Mouse (Mus musculus) neutrophil, adult 65 days (primary cell): ENCODE results near the gene Wfdc10. TPM values are rescaled to one million over a fixed set of nuclear protein-coding genes. Genes with fewer than 3 reads are reported as not detected.

Experiments used
- total RNA-seq: library from RNA; stranded (reverse); gene quantifications from 2 replicates; pipeline ENCODE4 v1.2.4, GENCODE M21; 2023

The Wfdc10 gene
- total RNA-seq: 7.5 and 8.1 TPM in 2 replicates

DNA sequence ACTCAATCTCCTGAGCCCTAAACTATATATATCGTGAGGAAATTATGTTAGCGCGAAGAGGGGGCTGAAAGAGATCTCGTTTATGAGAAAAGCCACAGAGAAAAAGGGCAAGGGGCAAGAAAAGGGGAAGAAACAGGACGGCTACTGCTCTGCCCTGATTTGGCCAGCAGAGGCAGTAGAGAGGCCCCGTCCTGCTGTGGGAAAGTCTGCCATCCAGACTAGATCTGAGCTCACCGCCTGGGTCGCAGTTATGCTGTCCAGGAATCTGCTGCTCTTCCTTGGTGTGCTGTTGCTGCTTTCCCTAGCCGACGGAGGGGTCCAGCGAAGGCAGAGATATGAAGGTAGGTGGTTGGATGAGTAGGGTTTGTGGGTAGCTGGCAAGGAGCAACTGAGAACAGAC is at the start of gene Wfdc10:
TSS of gene Wfdc10 (plus strand) at position 189 of the 400 bp plus-strand sequence.

GRCm38 (mm10) chr2:164613471-164613870 is 42.4 kb upstream of the Wfdc10 start, which contains the start of the genes Wfdc6b and Wfdc8:
TSS of gene Wfdc6b (plus strand) at chr2:164613522.
TSS of gene Wfdc8 (minus strand) at chr2:164613626.

DNA sequence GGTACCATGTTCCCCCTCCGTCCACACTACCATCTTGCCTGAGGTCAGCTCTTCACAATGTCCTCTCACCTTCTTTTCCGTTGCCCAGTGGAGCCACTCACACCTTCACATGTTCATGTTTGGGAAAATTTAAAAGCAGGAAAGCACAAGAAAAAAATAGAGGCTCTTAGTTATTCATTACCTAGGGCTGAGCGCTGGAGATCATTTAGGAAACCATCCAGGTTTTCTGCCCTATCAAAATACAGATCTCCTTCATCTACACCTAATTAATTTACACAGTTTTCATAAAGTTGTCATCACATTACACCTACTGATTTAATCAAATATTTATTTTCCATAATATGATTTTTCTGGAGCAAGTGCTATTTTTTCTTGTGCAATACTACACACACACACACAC is 17.1 kb upstream of the Wfdc10 start, which contains the start of gene Wfdc16:
TSS of gene Wfdc16 (minus strand) at position 101 of the 400 bp plus-strand sequence.

DNA sequence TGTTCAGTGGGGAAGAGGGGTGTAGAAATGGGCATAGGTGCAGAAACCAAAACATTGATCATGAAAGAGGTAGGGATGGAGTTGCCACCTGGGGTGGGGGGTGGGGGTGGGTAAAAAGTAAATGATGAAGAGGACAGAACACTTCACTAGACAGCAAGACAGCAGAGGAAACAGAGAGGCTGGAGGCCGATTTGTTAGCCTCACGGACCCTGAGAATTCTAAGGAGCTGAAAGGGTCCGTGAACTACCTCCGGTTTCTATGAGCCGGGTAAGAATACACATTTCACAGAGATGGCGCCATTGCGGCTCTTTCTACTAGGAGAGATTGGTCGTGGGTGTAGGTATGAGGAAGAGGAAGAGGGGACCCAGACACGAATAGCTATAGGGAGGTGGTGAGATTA is 637 bp downstream of the Wfdc10 start, which contains the start of gene Wfdc9:
TSS of gene Wfdc9 (minus strand) at position 101 of the 400 bp plus-strand sequence.

DNA sequence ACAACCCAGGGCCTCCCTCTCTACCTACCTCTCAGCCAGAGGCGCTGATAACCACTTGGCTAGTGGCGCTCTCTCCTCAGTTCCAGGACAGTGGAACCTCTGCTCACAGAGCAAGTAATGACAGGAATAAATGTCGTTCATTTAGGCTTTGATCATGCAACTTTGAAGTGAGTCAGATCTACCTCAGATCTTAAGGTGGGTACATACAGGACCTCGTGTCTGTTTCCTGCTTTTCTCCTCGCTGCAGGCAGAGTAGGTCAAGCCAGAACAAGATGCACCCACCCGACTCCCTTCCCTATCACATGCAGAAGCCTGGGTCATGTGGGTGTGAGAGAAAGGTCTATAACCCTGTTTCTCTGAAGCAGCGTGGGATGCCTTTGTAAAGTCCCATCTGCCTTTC is 18.1 kb downstream of the Wfdc10 start, which contains the start of gene Wfdc11:
TSS of gene Wfdc11 (minus strand) at position 101 of the 400 bp plus-strand sequence.

DNA sequence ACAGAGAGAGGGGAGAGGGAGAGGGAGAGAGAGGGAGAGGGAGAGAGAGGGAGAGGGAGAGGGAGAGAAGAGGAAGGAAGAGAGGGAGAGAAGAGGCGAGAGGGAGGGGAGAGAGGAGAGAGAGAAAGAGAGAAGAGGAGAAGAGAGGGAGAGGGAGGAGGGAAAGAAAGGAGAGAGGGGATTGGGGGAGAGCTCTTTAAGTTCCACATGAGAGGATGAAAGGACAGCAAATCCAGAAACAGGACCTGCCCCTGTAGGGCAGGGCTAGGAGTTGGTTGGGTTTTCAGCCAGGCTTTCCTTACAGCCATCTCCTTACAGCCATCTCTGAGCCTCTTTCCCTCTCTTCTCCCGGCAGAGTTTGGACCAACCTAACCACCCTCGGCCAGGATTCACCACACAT is 29.0 kb downstream of the Wfdc10 start, which contains the start of gene Wfdc13:
TSS of gene Wfdc13 (plus strand) at position 301 of the 400 bp plus-strand sequence.

GRCm38 (mm10) chr2:164698201-164698600 is 42.4 kb downstream of the Wfdc10 start, which contains the start of gene Spint4:
TSS of gene Spint4 (plus strand) at chr2:164698501.

Other genes starting within 250 kb of the Wfdc10 start
- gene Sdc4, start 212.2 kb upstream of the Wfdc10 start, total RNA-seq: 1.4 and 5.3 TPM in 2 replicates
- 32.7 and 33.5 TPM in 2 replicates for gene Sys1, start 199.1 kb upstream of the Wfdc10 start, total RNA-seq
- 0.63 TPM in 1 of 2 replicates, not detected in the other for gene Gm20458, start 195.1 kb upstream of the Wfdc10 start, total RNA-seq
- gene Trp53tg5, start 182.3 kb upstream of the Wfdc10 start, total RNA-seq: not detected in 2 replicates
- gene Dbndd2, start 169.9 kb upstream of the Wfdc10 start, total RNA-seq: 2.1 and 3.2 TPM in 2 replicates
- 42.1 and 46.4 TPM in 2 replicates for gene Pigt, start 158.5 kb upstream of the Wfdc10 start, total RNA-seq
- gene Wfdc2, start 93.6 kb upstream of the Wfdc10 start, total RNA-seq: not detected in 2 replicates
- gene Spint3, start 82.6 kb upstream of the Wfdc10 start, total RNA-seq: not detected in 2 replicates
- not detected in 2 replicates for gene Wfdc6a, start 70.6 kb upstream of the Wfdc10 start, total RNA-seq
- not detected in 2 replicates for gene Eppin, start 62.5 kb upstream of the Wfdc10 start, total RNA-seq
- gene Wfdc6b, start 42.5 kb upstream of the Wfdc10 start, total RNA-seq: not detected in 2 replicates
- not detected in 2 replicates for gene Wfdc8, start 42.4 kb upstream of the Wfdc10 start, total RNA-seq
- not detected in 2 replicates for gene Wfdc16, start 17.2 kb upstream of the Wfdc10 start, total RNA-seq
- gene Wfdc9, start 537 bp downstream of the Wfdc10 start, total RNA-seq: not detected in 2 replicates
- gene Wfdc11, start 18.0 kb downstream of the Wfdc10 start, total RNA-seq: not detected in 2 replicates
- gene Wfdc13, start 29.1 kb downstream of the Wfdc10 start, total RNA-seq: not detected in 2 replicates
- not detected in 2 replicates for gene Spint4, start 42.5 kb downstream of the Wfdc10 start, total RNA-seq
- not detected in 2 replicates for gene Spint5, start 59.3 kb downstream of the Wfdc10 start, total RNA-seq
- gene Wfdc3, start 89.9 kb downstream of the Wfdc10 start, total RNA-seq: not detected in 2 replicates
- gene Dnttip1, start 89.9 kb downstream of the Wfdc10 start, total RNA-seq: 34.5 and 42.9 TPM in 2 replicates
- 84.3 and 94.9 TPM in 2 replicates for gene Ube2c, start 113.9 kb downstream of the Wfdc10 start, total RNA-seq
- 0.73 TPM in 1 of 2 replicates, not detected in the other for gene Tnnc2, start 123.9 kb downstream of the Wfdc10 start, total RNA-seq
- gene Snx21, start 129.8 kb downstream of the Wfdc10 start, total RNA-seq: 2.2 and 2.6 TPM in 2 replicates
- gene Acot8, start 148.8 kb downstream of the Wfdc10 start, total RNA-seq: 44.2 and 45.5 TPM in 2 replicates
- gene Zswim3, start 149.1 kb downstream of the Wfdc10 start, total RNA-seq: 1.5 and 1.7 TPM in 2 replicates
- 3.1 and 4.0 TPM in 2 replicates for gene Zswim1, start 166.6 kb downstream of the Wfdc10 start, total RNA-seq
- gene Spata25, start 172.5 kb downstream of the Wfdc10 start, total RNA-seq: not detected in 2 replicates
- gene Ctsa, start 176.8 kb downstream of the Wfdc10 start, total RNA-seq: 149 and 152 TPM in 2 replicates
- gene Neurl2, start 177.4 kb downstream of the Wfdc10 start, total RNA-seq: 0.66 and 1.6 TPM in 2 replicates
- 1.7 and 3.0 TPM in 2 replicates for gene Pltp, start 201.7 kb downstream of the Wfdc10 start, total RNA-seq
- gene Pcif1, start 223.3 kb downstream of the Wfdc10 start, total RNA-seq: 48.8 and 69.6 TPM in 2 replicates